37 mouse cellular contexts compared by ENCODE assay signal in genomic region chr1:130879927-130880326, GRCm38 (mm10). TPM values are rescaled to one million over a fixed set of nuclear protein-coding genes. Genes with fewer than 3 reads are reported as not detected.
DNase-seq lines count a peak whose midpoint lies in the region; ATAC-seq and TF ChIP-seq lines count a peak whose summit lies in the region.
"Had no signal": no experiment of that assay in that cellular context is flagged by ENCODE, and none has a peak within 500 bp of the region (broad histone marks: within the 10 kb centered on the region; RNA-seq: fewer than 3 reads in every experiment).

No protein-coding gene starts in this region.

- H3K4me3 ChIP-seq in C2C12 (ENCODE audit: insufficient read depth, poor library complexity, severe bottlenecking): no peak overlapping the region
- H3K4me3 ChIP-seq: embryonic facial prominence, embryonic 10.5 days; embryonic facial prominence, embryonic 13.5 days; erythroblast, embryonic 14.5 days; forebrain, embryonic 12.5 days; forebrain, embryonic 15.5 days; heart, embryonic 12.5 days; heart, embryonic 15.5 days; hindbrain, embryonic 10.5 days; hindbrain, embryonic 13.5 days; intestine, embryonic 15.5 days had no signal

- POLR2A ChIA-PET in Patski (lab: Charles Lee): no interaction called here

- H3K79me3 ChIP-seq in C2C12 (ENCODE audit: low read depth): no peaks in the 10 kb centered on the region

- H3K27me3 ChIP-seq in C2C12 (ENCODE audit: control insufficient read depth, insufficient read depth, insufficient read length): no peaks in the 10 kb centered on the region
- H3K27me3 ChIP-seq in Patski: no peaks in the 10 kb centered on the region

- ATAC-seq in Patski: peak; percentile 57
- ATAC-seq: forebrain, embryonic 15.5 days; hindbrain, embryonic 16.5 days; intestine, embryonic 15.5 days had no signal

- H3K79me2 ChIP-seq in C2C12 (ENCODE audit: control insufficient read depth, insufficient read depth): no peaks in the 10 kb centered on the region

- H3K36me3 ChIP-seq in C2C12 (ENCODE audit: control insufficient read depth, insufficient read depth): no peaks in the 10 kb centered on the region
- H3K36me3 ChIP-seq: embryonic facial prominence, embryonic 10.5 days; embryonic facial prominence, embryonic 13.5 days; forebrain, embryonic 12.5 days; forebrain, embryonic 15.5 days; heart, embryonic 12.5 days; heart, embryonic 15.5 days; hindbrain, embryonic 10.5 days; hindbrain, embryonic 13.5 days; intestine, embryonic 15.5 days had no signal

- CTCF ChIA-PET in Patski (lab: Charles Lee): interaction anchor here (3.2 kb wide), 1 partner anchor 100 kb away, joined by 16 read pairs; no protein-coding TSS in a partner anchor

- in situ Hi-C loops in Patski (cut with MboI; ENCODE audit: low pct_unique_long_range_greater_than_20kb): loop anchor here (5.0 kb wide), 2 partner anchors 177 to 392 kb away; no protein-coding TSS in a partner anchor

- DNase-seq in testis, postnatal 10 days (ENCODE audit: low spot score): peak; percentile 25
- no peak for DNase-seq in testis, postnatal 14 days (ENCODE audit: low spot score)
- no peak for DNase-seq in Patski (ENCODE audit: low read depth, low spot score)
- no peak for DNase-seq in left cerebral cortex, adult 18-20 months (ENCODE audit: low spot score in 2 of 2)
- no peak for DNase-seq in MN1 (ENCODE audit: low spot score)
- DNase-seq: adrenal gland, adult 2 months; adrenal gland, postnatal 14 days; B cell, adult 2 months; cerebellum, adult 11 months; cerebellum, adult 2 months; cerebellum, adult 9-11 months; cerebellum, postnatal 25 days; embryo, embryonic 11 days; gastrocnemius, postnatal 25 days; heart, postnatal 10 days; heart, postnatal 36 days; kidney, adult 11 months had no signal

- TF ChIP-seq CTCF in C2C12 (IDR thresholded peaks at IDR 0.05; ENCODE audit: control insufficient read depth, insufficient read depth, insufficient read length): no peak
- no peak for TF ChIP-seq CTCF in Patski (IDR thresholded peaks at IDR 0.05)

- no peak overlapping the region for H3ac ChIP-seq in C2C12 (ENCODE audit: control insufficient read depth, insufficient read length, low read depth)

TF ChIP-seq in C2C12, 6 proteins besides CTCF, POLR2A, EP300 and RAD21:
- TF ChIP-seq MYOD1 (IDR thresholded peaks at IDR 0.05; ENCODE audit: control insufficient read depth, insufficient read length, low read depth) (no peak), MAX (IDR thresholded peaks at IDR 0.05) (peak; percentile 85)

RNA-seq across cellular contexts. Expression of gene Il24, which starts 7.3 kb away (rescaled TPM):
- polyA plus RNA-seq in C2C12 (2012; fragmentation: generic; extraction: Trizol) (not detected), Patski (2021) (0.12 TPM)
- total RNA-seq in left cerebral cortex, adult 18-20 months (2021): not detected
- total RNA-seq: adrenal gland, adult 2 months; adrenal gland, postnatal 14 days; adrenal gland, postnatal 4 days; common myeloid progenitor, adult 5-6 weeks; gastrocnemius, adult 8-10 months; gastrocnemius, postnatal 25 days; heart, adult 8-10 months; heart, postnatal 10 days; heart, postnatal 36 days had no signal
- polyA plus RNA-seq: activated CD4-positive, CD25-positive, alpha-beta regulatory T cell, adult 4 months; adrenal gland, adult 2 months; CD4-positive, CD25-positive, alpha-beta regulatory T cell, adult 4 months; cerebellum, adult 2 months; embryonic facial prominence, embryonic 10.5 days; erythroblast, embryonic 14.5 days; forebrain, embryonic 12.5 days; forebrain, embryonic 15.5 days; heart, embryonic 12.5 days; heart, embryonic 15.5 days; hindbrain, embryonic 10.5 days; hindbrain, embryonic 13.5 days; hindbrain, embryonic 16.5 days; intestine, embryonic 15.5 days had no signal

RNA-seq across cellular contexts. Expression of gene Fcmr, which starts 14.5 kb away (rescaled TPM):
- polyA plus RNA-seq in C2C12 (2012; fragmentation: generic; extraction: Trizol): not detected
- polyA plus RNA-seq in Patski (2021): not detected
- not detected for total RNA-seq in left cerebral cortex, adult 18-20 months (2021)
- total RNA-seq: common myeloid progenitor, adult 5-6 weeks; ES-E14; gastrocnemius, adult 8-10 months; gastrocnemius, postnatal 25 days had no signal
- polyA plus RNA-seq: embryonic facial prominence, embryonic 10.5 days; embryonic facial prominence, embryonic 13.5 days; erythroblast, embryonic 14.5 days; forebrain, embryonic 12.5 days; forebrain, embryonic 15.5 days; hindbrain, embryonic 10.5 days had no signal

RNA-seq across cellular contexts. Expression of gene Il20, which starts 31.3 kb away (rescaled TPM):
- polyA plus RNA-seq in C2C12 (2012; fragmentation: generic; extraction: Trizol): not detected
- not detected for polyA plus RNA-seq in Patski (2021)
- total RNA-seq in left cerebral cortex, adult 18-20 months (2021): not detected
- total RNA-seq: adrenal gland, adult 2 months; adrenal gland, postnatal 14 days; adrenal gland, postnatal 4 days; common myeloid progenitor, adult 5-6 weeks; ES-E14; gastrocnemius, adult 8-10 months; gastrocnemius, postnatal 25 days; heart, adult 8-10 months; heart, postnatal 10 days; heart, postnatal 36 days had no signal
- polyA plus RNA-seq: activated CD4-positive, CD25-positive, alpha-beta regulatory T cell, adult 4 months; adrenal gland, adult 2 months; CD4-positive, CD25-positive, alpha-beta regulatory T cell, adult 4 months; cerebellum, adult 2 months; embryonic facial prominence, embryonic 10.5 days; embryonic facial prominence, embryonic 13.5 days; erythroblast, embryonic 14.5 days; forebrain, embryonic 12.5 days; forebrain, embryonic 15.5 days; gonadal fat pad, adult 2 months; heart, embryonic 12.5 days; heart, embryonic 15.5 days; hindbrain, embryonic 10.5 days; hindbrain, embryonic 13.5 days; hindbrain, embryonic 16.5 days; intestine, embryonic 15.5 days had no signal

RNA-seq across cellular contexts. Expression of gene Pigr, which starts 53.4 kb away (rescaled TPM):
- not detected for polyA plus RNA-seq in C2C12 (2012; fragmentation: generic; extraction: Trizol)
- not detected for polyA plus RNA-seq in Patski (2021)
- total RNA-seq in left cerebral cortex, adult 18-20 months (2021): not detected
- total RNA-seq: common myeloid progenitor, adult 5-6 weeks; gastrocnemius, postnatal 25 days; heart, postnatal 10 days; heart, postnatal 36 days had no signal
- polyA plus RNA-seq: embryonic facial prominence, embryonic 10.5 days; embryonic facial prominence, embryonic 13.5 days; forebrain, embryonic 12.5 days; forebrain, embryonic 15.5 days; heart, embryonic 12.5 days; heart, embryonic 15.5 days; hindbrain, embryonic 10.5 days; hindbrain, embryonic 13.5 days; hindbrain, embryonic 16.5 days had no signal

RNA-seq across cellular contexts. Expression of gene Il19, which starts 60.0 kb away (rescaled TPM):
- polyA plus RNA-seq in C2C12 (2012; fragmentation: generic; extraction: Trizol) (0.06 TPM), Patski (2021) (0.17 TPM)
- total RNA-seq in left cerebral cortex, adult 18-20 months (2021): not detected
- total RNA-seq: adrenal gland, adult 2 months; adrenal gland, postnatal 14 days; adrenal gland, postnatal 4 days; common myeloid progenitor, adult 5-6 weeks; gastrocnemius, postnatal 25 days; heart, adult 8-10 months; heart, postnatal 10 days; heart, postnatal 36 days had no signal
- polyA plus RNA-seq: activated CD4-positive, CD25-positive, alpha-beta regulatory T cell, adult 4 months; adrenal gland, adult 2 months; CD4-positive, CD25-positive, alpha-beta regulatory T cell, adult 4 months; embryonic facial prominence, embryonic 13.5 days; erythroblast, embryonic 14.5 days; forebrain, embryonic 12.5 days; forebrain, embryonic 15.5 days; gonadal fat pad, adult 2 months; heart, embryonic 12.5 days; heart, embryonic 15.5 days; hindbrain, embryonic 10.5 days; hindbrain, embryonic 13.5 days; hindbrain, embryonic 16.5 days had no signal
